Mouse (Mus musculus) liver, postnatal 0 days (tissue): ENCODE data around the gene Atp2a3.

Experiments
- CTCF ChIP-seq: sonication (generic); IDR thresholded peaks from 2 replicates; pipeline ENCODE4 v1.5.1; 2016; ENCODE audit warnings: antibody characterized with exemption, low read depth
- EP300 ChIP-seq: IDR thresholded peaks from 2 replicates; pipeline ENCODE4 v1.6.1; 2016; ENCODE audit warnings: antibody characterized with exemption, low read depth, mild to moderate bottlenecking

GRCm38 (mm10) chr11:72996781-72997180 is 35.8 kb downstream of the Atp2a3 start:
- TF ChIP-seq CTCF (no peak), EP300 (no peak)
